Mouse (Mus musculus) layer of hippocampus, adult 2 months (tissue): Measurements from ENCODE around the gene Tex36. TPM values are rescaled to one million over a fixed set of nuclear protein-coding genes. Genes with fewer than 3 reads are reported as not detected.

Source experiments
- DNase-seq, 2 experiments: peaks; one replicate each; pipeline ENCODE4 v3.0.0; 2022; ENCODE audit warnings: low spot score in 2 of 2
- H3K27ac ChIP-seq: fragments of 200-600 bp; 2 replicates; pipeline ENCODE4 v1.8.1; 2022
- H3K4me3 ChIP-seq: fragments of 200-600 bp; 2 replicates; pipeline ENCODE4 v1.8.1; 2022; ENCODE audit warnings: mild to moderate bottlenecking
- CTCF ChIP-seq: fragments of 200-600 bp; conservative IDR thresholded peaks from 2 replicates; pipeline ENCODE4 v1.8.1; 2022; ENCODE audit warnings: antibody characterized with exemption, mild to moderate bottlenecking, moderate library complexity
- long read RNA-seq, 2 experiments: library from polyadenylated mRNA; stranded (forward); transcript quantifications; one replicate each; pipeline ENCODE4 v2.0.0; 2021; ENCODE audit warnings: borderline mapping rate in 2 of 2
- total RNA-seq, 2 experiments: library from RNA; stranded (reverse); gene quantifications; 2 replicates each; pipeline ENCODE4 v1.2.3; 2021

Gene Tex36
- total RNA-seq, result not detected
- long read RNA-seq, experiment 1, result 0 reads
- long read RNA-seq, experiment 2, result 0 reads

- no peak within 1 kb of the TSS for H3K4me3 ChIP-seq
- DNase-seq, result no peak
- no peak within 1 kb of the TSS for H3K27ac ChIP-seq
- TF ChIP-seq CTCF, result no peak
Measured at GRCm38 (mm10) chr7:133602058-133602457, at the start of gene Tex36. Gene Tex36, minus strand, starts transcription at chr7:133602158.

DNA sequence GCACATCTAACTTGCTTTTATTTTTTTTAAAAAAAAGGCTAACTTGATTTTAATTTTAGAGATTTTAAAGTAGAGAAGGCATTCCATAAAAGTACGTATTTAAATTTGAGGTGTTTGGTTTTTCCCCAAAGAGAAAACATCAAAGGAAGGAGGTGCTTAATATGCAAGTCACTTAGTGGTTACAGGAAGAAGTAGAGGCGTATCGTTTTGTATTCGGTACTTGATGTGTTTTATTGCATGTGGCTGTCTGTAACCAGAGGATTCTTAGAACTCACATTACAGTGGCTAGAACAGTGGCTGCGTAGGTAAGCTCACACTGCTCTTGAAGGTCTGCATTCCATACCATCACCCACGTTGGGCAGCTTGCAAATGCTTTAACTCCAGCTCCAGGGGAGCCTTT, 43.8 kb upstream of the Tex36 start:
- TF ChIP-seq CTCF, result no peak
- DNase-seq, result no peak
- Histone ChIP-seq H3K4me3 (no peak overlapping the region), H3K27ac (no peak overlapping the region)

DNA sequence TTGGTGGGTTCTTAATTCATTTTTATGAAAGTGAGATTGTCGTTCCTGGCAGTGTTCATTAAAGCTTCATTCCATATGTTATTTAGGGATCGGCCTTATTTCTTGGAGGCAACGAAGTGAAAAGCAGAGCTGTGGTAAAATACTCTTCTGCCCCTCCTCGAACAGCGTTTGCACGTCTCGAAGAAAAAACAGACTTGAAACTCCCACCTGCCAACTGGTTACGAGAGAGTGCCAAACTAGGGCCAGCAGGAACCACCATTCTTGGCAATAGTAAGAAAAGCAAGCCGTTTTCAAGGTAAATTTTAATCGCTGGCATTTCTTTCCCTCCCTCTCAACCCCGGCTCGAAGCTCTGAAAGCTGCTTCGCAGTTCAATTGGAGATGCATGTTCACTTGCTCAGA, 36.9 kb upstream of the Tex36 start:
- no peak for TF ChIP-seq CTCF
- Histone ChIP-seq H3K27ac (no peak overlapping the region), H3K4me3 (peak overlapping the region; percentile 87)
- DNase-seq, result peak; percentile 51 to 81

DNA sequence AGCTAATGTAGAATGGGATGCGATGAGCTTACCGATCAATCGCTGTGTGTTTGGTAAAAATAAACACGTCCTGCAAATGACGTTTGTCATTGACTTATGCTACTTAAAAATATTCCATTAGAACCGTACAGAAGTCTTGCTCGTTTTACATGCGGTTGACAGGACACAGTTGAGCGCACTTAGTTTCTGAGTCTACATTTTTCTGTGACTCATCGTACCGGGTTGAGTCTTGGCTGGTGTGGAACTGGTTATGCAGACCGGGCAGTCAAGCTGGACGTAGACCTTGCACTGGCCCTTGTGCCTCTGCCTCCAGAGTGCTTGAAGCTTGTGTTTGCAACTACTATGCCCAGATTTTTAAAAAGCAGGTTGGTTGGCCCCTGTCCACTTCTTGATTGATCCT, 36.3 kb upstream of the Tex36 start:
- Histone ChIP-seq H3K27ac (peak overlapping the region; percentile 95), H3K4me3 (peak overlapping the region; percentile 87)
- TF ChIP-seq CTCF, result no peak
- DNase-seq, result peak in 1 of 2 experiments; percentile 8

DNA sequence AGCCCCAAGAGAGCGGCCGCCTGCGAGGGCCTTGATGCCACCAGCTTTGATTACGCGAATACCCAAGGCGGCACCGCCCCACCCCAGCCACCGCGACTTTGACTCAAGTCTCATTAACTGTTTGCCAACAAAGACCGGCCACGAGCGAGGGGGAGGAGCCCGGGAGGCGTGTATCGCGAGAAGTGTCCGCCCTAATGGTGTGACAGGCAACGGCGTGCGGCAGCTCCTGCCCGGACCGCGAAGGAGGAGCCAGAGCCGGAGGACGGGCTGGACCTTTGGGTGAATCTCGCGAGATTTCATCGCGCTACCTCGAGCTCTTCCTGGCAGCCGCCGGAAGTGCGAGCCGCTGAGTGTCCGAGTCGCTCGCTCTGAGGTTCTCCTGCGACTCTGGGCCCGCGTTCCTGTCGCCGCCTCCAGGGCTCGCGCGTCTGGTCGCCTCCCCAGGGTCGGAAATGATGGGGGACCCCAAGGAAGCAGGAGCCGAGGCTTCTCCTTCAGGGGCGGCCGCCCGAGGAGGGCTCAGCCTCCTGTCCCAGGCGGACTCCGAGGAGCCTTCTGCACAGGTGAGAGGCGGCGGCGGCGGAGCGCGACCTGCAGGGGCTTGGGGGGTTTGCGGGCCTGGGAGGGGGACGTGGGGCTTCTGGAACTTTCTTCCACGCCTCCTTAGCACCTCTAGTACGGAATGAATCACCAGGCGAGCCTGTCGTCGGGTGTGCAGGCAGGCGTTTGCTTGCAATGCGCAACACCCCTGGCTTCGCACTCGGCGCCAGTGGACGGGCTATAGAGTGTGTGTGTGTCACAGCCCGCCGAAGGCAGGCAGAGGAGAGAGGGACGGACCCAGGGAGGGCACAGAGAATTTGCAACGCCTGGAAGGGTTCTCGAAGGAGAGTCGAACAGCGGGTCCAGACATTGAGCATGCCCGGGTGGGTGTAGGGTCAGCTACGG, 35.7 kb upstream of the Tex36 start, which contains the start of gene Edrf1:
Edrf1 (plus strand) TSS at position 183 of the 945 bp plus-strand sequence.
- peak within 1 kb of the TSS; percentile 95 for H3K27ac ChIP-seq
- peak; percentile 93 to 97 for DNase-seq
- peak within 1 kb of the TSS; percentile 87 for H3K4me3 ChIP-seq
- TF ChIP-seq CTCF, result no peak

DNA sequence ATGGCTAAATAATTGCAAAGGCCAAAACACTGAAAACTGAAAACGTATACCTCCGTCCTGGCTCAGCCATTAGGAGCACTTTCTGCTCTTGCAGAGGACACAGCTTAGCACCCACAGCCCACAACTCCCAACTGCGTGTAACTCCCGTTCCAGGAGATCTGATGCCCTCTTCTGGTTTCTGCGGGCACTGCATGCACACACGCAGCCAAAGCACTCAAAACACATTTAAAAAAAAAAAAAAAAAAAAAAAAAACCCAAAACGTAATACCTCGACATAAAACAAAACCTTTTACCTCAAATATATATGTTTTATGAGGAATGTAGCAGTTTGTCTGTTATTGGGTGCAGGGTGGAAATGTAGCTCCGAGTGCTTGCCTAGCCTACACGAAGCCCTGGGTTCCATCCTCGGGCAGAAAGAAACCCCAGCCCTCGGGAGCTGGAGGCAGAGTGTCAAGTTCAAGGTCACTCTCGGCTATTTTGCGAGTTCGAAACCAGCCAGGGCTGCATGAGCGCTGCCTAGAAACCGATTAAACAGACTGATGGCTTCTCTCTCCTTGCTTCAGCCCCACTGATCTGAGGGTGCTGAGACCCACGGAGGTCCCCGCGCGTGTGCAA, 34.9 kb upstream of the Tex36 start:
- DNase-seq, result peak; percentile 88 to 92
- H3K27ac ChIP-seq, result peak overlapping the region; percentile 95
- H3K4me3 ChIP-seq, result peak overlapping the region; percentile 87
- peak; percentile 93 for TF ChIP-seq CTCF

DNA sequence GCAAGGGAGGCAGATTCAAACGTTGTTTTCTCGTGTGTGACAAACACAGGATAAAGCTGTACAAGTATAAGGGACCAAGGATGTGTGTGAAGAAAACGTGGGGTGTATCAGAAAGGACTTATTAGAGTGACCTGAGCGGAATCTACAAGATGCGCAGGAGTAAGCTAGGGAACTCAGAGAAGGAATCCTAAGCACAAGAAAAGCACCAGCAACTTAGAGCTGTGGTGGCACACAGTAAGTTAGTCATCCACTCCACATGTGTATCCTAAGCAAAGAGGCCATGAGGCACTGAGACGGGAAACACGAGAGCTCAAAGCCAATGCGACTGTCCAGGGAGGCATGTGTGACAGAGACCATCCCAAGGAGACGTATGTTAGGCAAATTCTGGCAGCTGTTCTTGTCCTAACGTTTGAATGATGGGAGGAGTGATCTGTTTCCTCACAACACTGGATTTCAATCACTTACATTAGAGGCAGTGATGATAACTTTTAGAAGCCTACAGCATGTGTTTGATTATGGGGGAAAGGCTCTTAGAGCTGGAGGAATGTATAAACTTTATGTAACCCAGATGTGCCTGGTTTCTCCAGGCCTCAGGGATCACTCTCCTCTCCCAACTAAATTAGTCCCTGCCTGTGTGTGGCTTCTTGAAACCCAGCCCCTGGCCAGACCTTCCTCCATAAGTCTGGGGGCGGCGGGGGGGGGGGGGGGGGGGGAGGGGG, 33.1 kb upstream of the Tex36 start:
- no peak for DNase-seq
- no peak for TF ChIP-seq CTCF
- H3K27ac ChIP-seq, result no peak overlapping the region
- no peak overlapping the region for H3K4me3 ChIP-seq

DNA sequence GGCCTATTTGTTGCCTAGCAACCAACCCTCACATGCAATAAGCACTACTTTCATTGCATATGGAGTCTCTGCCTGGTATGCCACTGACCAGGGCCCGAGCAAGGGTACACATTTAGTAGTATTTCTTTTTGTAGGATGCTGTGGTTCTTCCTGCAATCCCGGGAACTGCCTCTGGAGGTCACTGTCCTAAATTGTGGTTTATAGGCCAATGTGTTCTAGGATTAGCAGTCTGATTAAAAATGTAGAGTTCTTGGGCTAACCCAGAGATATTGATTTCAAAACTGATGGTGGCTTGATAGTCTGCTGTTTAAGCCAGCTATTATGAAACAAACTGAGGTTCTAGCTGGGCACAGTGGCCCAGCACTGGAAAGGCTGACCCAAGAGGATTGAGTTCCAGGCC, 30.5 kb upstream of the Tex36 start:
- DNase-seq, result peak in 1 of 2 experiments; percentile 73
- H3K27ac ChIP-seq, result no peak overlapping the region
- no peak overlapping the region for H3K4me3 ChIP-seq
- peak; percentile 85 for TF ChIP-seq CTCF

- no peak for DNase-seq
- Histone ChIP-seq H3K27ac (no peak overlapping the region), H3K4me3 (no peak overlapping the region)
- no peak for TF ChIP-seq CTCF
Measured at GRCm38 (mm10) chr7:133630821-133631220, 28.9 kb upstream of the Tex36 start.

- no peak overlapping the region for H3K4me3 ChIP-seq
- H3K27ac ChIP-seq, result no peak overlapping the region
- no peak for DNase-seq
- TF ChIP-seq CTCF, result no peak
Measured at GRCm38 (mm10) chr7:133627184-133627936, 25.4 kb upstream of the Tex36 start.

GRCm38 (mm10) chr7:133623226-133623625, 21.3 kb upstream of the Tex36 start:
- no peak for DNase-seq
- Histone ChIP-seq H3K4me3 (no peak overlapping the region), H3K27ac (no peak overlapping the region)
- no peak for TF ChIP-seq CTCF

- peak; percentile 32 to 44 for DNase-seq
- Histone ChIP-seq H3K27ac (peak overlapping the region; percentile 15; the same call in 1 of the 2 replicates), H3K4me3 (peak overlapping the region; percentile 27; the same call in 1 of the 2 replicates)
- TF ChIP-seq CTCF, result peak; percentile 72
Measured at GRCm38 (mm10) chr7:133620721-133621120, 18.8 kb upstream of the Tex36 start.
